Mouse (Mus musculus) brain, embryonic 14.5 days (tissue): ENCODE measurements around the gene Sit1.

Experiments used
- CTCF ChIP-seq: fragments of 200-500 bp; IDR thresholded peaks from 2 replicates; pipeline ENCODE4 v1.5.1; 2012; ENCODE audit warnings: inconsistent platforms, mild to moderate bottlenecking, moderate library complexity, borderline replicate concordance; ENCODE audit not compliant: insufficient read depth, insufficient read length; ENCODE audit errors: extremely low read depth
- POLR2A ChIP-seq: fragments of 200-500 bp; IDR thresholded peaks from 2 replicates; pipeline ENCODE4 v1.6.1; 2012; ENCODE audit warnings: mild to moderate bottlenecking, inconsistent platforms, borderline replicate concordance; ENCODE audit not compliant: poor library complexity, insufficient read depth, insufficient read length, severe bottlenecking; ENCODE audit errors: extremely low read depth

DNA sequence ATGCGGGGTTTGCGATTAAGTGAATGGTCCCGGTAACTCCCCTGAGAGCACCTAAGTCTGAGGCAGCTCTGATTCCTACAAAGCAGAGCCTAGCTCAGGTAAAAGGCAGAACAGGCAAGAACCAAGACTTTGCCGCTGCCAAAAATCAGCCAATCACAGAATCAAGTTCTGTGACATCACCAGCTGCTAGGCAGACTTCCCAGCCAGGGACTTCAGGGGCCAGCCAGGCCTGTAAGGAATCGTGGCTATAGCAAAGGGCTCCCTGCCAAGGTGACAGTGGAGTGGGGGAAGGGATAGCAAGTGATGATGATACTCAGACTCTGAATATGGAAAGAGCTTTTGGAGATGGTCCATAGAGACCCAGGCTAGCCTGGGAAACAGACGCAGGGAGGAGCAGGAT, 36.4 kb upstream of the Sit1 start:
- TF ChIP-seq CTCF (no peak), POLR2A (no peak)
